Mouse (Mus musculus): ENCODE results near the gene Rai1. TPM values are rescaled to one million over a fixed set of nuclear protein-coding genes. Genes with fewer than 3 reads are reported as not detected.

Gene Rai1
- total RNA-seq, 2 experiments from 2014 or later, result 61.9 to 68.5 TPM

DNA sequence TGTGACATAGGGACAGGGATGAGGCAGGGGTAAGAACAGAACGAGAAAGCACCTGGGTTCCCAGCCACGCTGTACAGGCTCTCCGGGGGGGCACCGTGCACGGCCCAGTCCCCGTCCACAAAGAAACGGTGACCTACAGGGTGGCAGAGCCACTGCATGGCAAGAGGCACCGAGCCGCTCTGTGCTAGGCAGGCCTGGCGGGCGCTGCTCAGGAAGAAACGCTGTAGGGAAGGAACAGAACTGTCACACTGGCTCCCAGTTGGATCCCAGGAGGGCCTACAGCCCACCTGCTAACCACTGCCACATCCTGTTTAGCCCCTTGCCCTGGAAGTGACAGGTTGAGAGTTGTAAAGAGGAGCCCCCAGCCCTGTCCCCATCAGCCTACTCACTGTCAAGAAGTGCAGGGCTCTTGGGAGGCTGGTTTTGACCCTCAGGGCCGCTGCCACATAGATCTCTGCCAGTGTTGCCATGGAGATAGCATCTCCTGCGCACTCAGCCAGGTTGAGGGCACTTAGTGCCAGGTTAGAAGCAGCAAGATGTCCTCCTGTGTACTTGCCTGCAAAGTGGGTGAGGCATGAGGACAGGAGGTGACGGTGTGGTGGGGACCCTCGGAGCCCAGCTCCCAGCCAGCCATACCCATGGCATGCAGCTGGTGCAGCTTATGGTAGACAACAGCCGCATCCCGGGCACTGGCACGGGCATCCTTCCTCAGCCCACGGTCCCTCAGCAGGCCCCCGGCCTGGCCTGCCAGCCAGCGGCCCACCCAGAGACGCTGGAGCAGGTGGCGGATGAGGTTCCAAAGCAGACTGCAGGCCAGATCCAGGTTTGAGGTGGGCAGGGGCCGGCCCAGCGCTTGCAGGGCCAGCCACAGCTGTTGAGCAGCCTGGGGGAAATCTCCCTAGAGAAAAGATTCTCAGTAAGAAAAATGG is 98.2 kb downstream of the Rai1 start:
- DNase-seq (ENCODE audit: extremely low spot score in 1 of 2, low spot score in 2 of 2), result no peak
- intact Hi-C loops (cut with DNase I), result no loop called here

DNA sequence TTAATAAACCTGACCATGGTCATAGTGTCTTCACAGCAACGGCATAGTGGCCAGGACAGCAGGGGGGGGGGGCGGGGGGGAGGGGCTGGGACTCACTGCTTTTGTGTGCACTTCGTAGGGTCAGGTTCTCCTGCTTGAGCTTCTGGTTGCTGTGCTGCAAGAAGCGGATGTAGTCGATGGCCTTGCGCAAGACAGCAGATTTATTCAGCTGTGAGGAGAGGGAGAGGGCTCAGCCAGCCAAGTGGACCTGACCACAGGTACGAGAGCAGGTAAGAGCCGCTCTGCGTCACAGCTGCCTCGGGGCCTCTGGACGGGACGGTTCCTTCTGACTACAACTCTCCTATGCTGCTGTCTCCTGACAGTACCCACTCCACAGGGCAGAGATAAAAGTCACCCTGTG is 100.2 kb downstream of the Rai1 start:
- DNase-seq (ENCODE audit: extremely low spot score in 1 of 2, low spot score in 2 of 2), result no peak
- intact Hi-C loops (cut with DNase I), result no loop called here

DNA sequence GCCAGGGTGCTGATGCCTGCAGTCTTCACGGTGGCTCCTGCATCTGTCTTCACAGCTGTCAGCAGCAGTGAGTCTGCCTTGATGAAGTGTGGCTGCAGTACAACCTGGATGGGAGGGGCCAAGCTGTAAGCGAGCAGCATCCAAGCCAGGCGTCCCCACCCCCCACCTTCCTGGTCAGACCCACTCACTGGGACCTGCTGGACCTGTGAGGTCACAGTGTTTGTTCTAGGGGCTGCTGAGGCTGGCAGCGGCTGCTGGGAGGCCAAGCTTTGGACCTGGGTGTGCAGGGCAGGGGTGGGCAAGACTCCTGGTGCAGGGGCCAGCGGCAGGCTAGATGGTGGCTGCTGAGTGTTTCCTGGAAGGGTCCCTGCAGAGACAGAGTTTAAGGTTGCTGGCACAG is 101.4 kb downstream of the Rai1 start:
- intact Hi-C loops (cut with DNase I), result no loop called here
- DNase-seq (ENCODE audit: extremely low spot score in 1 of 2, low spot score in 2 of 2), result peak in 1 of 2 experiments; percentile 51

DNA sequence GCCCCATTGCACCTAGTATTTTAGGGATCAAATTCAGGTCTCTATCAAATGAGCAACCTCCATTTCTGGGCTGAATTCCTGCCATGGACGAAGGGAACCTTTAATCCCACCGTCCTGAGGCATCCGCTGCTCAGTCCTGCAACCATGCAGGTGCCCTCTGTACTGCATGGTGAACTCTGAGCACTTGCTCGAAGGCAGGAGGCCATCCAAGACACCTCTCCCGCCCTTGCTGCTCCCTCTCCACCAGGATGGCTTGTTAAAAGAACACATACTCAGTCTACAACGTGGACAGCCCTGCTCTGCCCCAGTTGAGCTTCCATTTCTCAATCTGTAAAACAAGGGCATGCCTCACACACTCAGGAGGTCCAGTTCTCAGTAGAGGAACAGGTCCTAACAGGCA is 103.4 kb downstream of the Rai1 start:
- intact Hi-C loops (cut with DNase I), result no loop called here

DNA sequence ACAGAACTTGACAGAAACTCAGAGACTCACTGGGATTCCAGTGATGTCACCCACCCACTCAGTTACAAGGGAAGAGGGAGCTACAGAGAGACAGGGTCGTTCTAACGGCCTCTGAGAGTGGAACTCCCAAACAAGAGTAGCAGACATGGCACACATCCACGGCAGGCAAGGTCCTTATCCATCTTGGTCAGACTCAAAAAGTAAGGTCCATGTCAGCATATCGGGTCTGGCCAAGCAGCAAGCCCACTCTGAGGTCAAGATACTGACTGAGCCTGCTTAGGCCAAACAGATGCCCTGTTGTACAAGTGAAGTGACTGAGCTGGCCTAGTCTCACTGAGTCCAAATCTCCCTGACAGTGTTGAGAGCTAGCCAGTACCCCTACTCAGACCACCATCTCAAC is 103.9 kb downstream of the Rai1 start:
- DNase-seq (ENCODE audit: extremely low spot score in 1 of 2, low spot score in 2 of 2), result no peak
- intact Hi-C loops (cut with DNase I), result no loop called here

More for the DNA sequence above, 103.4 kb downstream of the Rai1 start:
- no peak for DNase-seq (ENCODE audit: extremely low spot score in 1 of 2, low spot score in 2 of 2)

DNA sequence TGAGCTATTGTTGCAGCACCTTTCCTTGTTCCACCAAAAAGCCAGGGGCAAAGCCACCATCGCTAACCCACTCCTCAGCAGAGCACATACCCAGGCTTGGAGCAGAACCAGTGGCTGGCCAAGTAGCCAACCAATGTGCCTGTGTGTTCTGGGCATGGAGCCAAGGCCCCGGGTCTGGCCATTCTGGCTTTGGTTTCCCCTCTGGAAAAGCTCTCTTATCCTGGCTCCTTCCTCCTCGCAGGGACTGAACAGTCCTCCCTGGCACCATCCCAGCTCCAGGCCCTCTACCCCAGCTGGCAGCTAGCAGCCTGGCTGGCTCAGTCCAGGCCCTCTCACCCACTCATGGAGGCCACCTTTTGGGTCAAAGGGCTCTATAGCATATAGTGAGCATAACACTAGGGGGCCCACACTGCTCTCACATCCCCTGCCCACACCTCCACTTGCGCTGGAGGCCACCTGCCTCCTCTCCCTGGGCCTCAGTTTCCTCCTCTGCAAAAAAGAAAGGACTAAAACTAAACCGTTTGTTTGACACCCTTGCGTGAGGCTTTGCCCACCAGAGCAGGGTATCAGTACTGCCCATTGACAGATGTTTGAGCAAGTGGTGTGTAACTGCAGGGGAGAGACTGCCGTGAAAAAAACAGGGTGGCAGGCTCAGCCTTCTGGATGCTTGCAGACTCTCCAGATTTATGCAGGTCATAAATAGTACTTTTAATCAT is 104.6 kb downstream of the Rai1 start:
- intact Hi-C loops (cut with DNase I), result no loop called here
- DNase-seq (ENCODE audit: extremely low spot score in 1 of 2, low spot score in 2 of 2), result peak; percentile 89 to 90

DNA sequence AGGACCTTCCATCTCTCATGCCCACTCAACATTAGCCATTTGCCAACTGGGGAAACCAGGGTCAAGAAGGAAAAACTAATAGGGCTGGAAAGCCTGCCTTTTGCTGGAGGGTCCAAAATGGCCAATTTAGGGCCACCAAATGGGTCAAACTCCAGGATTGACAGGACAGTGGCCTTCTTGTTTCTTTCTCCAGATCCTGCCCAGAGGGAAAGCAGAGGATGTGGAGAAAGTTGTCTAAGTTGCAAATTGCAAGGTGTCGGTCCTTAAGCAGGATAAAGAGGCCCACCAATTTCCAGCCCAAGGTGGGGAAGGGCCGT is 105.1 kb downstream of the Rai1 start:
- intact Hi-C loops (cut with DNase I), result no loop called here
- no peak for DNase-seq (ENCODE audit: extremely low spot score in 1 of 2, low spot score in 2 of 2)

DNA sequence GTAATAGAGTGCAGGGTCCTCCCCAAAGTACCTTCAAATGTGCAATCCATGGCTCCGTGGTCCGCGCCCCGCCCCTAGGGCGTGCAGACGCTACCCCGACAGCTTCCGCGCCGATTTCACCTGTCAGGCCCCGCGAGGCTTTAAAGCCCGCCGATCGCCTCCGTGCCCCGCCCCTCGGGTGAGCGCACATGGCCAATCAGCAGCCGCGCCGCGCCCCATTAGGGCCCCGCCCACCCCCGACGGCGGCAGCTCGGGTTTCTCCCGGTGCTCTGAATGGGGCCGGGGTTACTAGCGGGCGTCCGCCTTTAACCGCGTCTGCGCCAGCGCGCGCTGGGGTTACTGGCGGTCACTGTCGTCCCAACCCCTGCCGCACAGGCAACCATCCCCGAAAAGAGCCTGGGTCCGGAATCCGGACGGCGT is 105.5 kb downstream of the Rai1 start:
- intact Hi-C loops (cut with DNase I), result no loop called here
- peak; percentile 79 to 97 for DNase-seq (ENCODE audit: extremely low spot score in 1 of 2, low spot score in 2 of 2)

DNA sequence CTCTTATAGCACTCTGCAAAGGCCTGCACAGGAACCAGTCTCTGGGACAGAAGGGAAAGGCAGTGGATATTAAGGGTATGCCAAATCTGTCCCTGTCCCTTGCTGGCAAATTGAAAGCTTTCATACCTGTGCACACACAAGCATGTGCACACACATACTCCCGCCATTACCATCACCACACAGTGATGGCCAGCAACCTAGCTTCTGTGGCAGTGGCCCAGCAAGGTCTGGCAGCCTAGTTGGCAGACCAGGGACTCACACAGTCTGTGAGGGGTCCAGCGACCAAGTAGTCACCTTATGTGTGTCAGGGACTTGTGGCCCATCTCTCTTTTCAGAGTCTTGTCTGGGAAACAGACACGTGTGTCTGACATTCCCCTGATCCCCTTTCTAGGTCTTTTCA is 106.3 kb downstream of the Rai1 start:
- DNase-seq (ENCODE audit: extremely low spot score in 1 of 2, low spot score in 2 of 2), result no peak
- intact Hi-C loops (cut with DNase I), result no loop called here

DNA sequence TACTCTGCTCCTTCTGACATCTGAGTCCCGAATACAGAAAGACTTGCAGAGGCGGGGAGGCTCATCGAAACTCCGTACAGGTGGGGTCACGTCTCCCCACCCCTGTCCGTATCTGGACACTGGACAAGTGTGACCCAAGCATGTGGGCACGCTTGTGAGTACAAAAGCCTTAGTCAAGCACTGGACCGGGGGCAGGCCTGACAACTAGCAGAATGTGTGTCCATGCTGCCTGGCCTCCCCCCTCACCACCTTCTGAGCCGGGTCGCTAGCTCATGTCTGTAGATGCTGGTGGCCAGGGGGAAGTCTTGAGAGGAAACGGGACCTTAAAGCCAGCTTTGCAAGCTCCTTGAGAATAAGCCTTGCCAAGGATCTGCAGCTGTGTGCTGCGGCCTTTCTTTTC is 106.9 kb downstream of the Rai1 start:
- intact Hi-C loops (cut with DNase I), result no loop called here
- no peak for DNase-seq (ENCODE audit: extremely low spot score in 1 of 2, low spot score in 2 of 2)

DNA sequence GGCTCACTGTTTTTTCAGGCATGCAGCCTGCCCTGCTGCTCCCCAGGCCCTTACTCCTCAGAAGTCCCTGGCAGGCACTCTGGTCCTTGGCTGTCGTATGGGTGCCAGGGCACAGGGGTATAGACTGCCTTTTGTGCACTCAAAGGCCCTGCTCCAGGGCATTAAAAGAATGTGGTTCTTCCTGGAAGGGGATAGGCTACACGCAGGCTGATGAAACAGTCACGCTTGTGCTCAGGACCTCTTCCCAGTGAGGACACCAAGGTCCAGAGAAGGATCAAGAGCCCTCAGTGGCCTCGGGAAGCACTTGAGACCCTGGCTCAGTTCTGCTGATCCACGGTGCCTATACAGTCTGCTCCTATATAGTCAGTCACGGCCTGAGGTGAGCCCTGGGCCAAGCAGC is 108.5 kb downstream of the Rai1 start:
- no peak for DNase-seq (ENCODE audit: extremely low spot score in 1 of 2, low spot score in 2 of 2)
- intact Hi-C loops (cut with DNase I), result no loop called here

DNA sequence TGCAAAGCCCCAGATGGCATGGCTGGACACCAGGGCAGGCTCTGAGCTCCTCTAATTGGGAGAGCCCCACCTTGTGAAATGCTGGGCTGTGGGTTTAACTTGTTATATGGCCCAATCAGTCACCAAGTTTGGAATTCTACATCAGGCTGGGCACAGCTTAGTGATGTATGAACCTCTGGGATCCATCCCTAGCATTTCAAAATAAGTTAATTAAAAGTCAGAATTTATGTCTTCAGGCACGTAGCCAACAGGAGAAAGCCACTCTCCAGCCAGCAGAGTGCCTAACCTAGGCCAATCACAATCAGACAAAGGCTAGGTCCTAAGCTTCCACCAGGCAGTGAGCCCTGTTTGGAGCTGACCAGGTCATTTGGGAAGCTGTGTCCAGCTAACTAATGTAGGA is 111.9 kb downstream of the Rai1 start:
- no peak for DNase-seq (ENCODE audit: extremely low spot score in 1 of 2, low spot score in 2 of 2)
- intact Hi-C loops (cut with DNase I), result no loop called here

DNA sequence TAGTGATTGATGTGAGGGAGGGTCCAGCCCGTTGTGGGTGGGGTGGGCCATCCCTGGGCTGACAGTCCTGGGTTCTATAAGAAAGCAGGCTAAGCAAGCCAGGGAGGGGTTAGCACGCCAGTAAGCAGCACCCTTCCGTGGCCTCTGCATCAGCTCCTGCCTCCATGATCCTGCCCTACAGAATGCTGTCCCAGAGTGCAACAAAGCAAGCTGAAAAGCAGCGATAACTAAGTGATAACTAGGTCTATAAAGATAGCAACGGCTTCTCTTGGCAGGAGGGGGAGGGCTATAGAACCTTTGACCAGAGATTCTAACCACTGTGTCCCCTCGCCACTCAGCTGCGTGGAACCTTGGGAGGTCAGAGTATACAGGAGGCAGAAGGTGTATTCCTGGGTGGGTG is 112.7 kb downstream of the Rai1 start:
- intact Hi-C loops (cut with DNase I), result no loop called here
- no peak for DNase-seq (ENCODE audit: extremely low spot score in 1 of 2, low spot score in 2 of 2)

DNA sequence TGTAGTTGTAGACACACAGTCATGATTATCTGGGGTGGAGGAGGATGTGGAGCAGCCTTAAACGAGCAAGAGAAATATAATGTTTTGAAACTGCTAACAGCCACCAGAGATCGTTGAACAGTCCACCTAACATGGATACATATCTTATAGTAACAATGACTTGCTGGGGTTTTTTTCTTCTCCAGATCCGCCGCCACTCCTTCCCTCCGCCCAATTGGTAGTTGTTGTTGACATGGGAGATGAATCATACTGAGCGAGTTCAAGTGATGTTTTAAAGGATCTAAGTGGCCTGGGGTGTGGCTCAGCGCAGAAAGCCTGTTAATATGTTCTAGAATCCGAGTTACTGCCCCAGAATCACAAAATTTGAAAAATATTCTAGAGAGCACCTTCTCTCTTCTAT is 114.8 kb downstream of the Rai1 start:
- intact Hi-C loops (cut with DNase I), result no loop called here
- DNase-seq (ENCODE audit: extremely low spot score in 1 of 2, low spot score in 2 of 2), result no peak

DNA sequence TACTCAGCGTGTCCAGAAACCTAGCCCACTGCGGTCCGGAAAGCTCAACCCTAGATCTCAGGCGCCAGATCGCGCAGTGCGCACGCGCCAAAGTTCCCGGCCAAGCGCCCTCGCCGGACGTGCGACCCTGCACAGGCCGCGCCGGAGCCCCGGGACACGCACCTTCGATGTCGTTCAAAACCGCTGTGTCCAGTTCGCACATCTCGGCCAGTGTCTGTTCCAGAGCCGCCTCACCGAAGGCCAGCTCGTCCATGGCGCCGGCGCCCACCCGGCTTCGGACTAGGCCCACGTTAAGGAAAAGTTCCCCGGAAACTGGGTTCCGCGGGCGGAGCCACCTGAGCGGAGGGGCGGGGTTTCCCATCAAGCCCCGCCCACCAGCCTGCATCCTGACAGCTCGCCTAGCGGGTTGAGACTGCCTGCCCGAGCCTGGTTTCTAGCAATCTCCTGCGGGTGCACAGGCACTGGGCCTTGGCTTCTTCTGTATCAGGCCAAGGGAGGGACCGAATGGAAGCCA is 115.5 kb downstream of the Rai1 start:
- intact Hi-C loops (cut with DNase I), result no loop called here
- DNase-seq (ENCODE audit: extremely low spot score in 1 of 2, low spot score in 2 of 2), result peak; percentile 71 to 90

DNA sequence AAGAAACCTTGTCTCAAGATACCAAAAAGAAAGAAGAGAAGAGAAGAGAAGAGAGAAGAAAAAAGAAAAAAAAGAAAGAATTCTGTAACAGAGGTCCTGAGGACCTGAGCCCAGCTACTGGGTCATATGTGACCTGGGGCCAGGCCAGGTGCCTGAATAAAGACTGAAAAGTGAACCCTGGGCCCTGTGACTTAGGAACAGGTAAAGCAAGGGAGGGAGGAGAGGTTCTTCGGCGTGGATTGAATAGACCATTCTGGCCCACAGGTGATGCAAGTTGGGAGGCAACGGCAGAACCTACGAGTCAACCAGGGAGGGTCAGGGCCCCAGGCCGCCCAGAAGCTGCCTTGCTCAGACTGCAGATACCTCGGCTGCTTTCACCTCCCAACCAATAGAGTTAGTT is 116.6 kb downstream of the Rai1 start:
- intact Hi-C loops (cut with DNase I), result no loop called here
- no peak for DNase-seq (ENCODE audit: extremely low spot score in 1 of 2, low spot score in 2 of 2)

DNA sequence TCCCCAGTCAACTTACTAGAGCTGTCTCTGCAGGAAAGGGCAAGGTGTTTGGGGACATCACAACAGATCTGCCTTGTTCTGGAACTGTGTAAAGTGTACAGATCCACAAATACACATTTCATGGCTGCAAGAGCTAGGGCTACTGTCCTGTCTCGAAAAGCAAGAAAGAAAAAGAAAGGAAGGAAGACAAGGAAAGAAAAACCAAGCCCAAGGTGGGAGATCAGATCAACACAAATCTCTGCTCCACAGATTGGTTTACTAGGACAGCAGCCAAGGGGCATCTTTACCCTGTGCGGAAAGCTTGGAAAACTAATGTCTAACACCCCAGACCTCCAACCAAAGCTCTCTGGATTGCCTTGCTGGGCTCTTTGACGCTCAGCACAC is 117.3 kb downstream of the Rai1 start:
- DNase-seq (ENCODE audit: extremely low spot score in 1 of 2, low spot score in 2 of 2), result no peak
- intact Hi-C loops (cut with DNase I), result no loop called here

DNA sequence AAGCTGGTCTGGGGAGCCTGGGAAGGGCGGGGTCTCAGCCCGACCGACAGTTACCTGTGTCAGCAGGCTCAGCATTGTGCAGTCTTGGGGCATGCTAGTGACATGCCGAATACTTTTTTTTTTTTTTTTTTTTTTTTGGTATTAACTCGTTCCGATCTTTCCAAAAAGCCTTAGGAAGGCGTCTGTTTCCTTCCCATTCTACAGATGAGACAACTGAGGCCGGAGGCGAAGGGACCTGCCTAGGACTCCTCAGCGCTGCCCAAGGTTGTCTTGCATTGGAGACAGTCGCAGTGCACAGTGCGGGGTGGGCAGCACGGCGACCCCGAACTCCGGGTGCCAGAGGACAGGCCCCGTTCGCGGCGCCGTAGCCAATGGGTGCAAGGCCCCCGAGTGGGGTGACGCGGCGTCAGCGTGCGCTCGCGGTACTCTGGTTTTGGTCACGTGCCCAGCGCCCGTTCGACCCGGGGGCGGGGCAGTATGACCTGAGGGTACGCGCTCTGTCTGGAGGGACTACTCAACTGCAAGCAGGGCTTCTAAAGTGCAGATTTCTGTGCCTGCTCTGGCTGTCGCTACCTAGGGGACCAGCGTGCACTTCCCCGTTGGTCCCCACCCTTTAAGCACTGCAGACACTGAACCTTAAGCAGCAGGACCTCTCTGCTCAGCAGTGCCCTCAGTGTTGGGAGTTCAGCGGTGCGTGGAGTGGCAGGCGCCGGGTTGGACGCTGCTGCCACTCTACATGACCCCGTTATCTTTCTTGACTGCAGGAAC is 117.8 kb downstream of the Rai1 start, which contains the start of gene Srebf1:
TSS of gene Srebf1 (minus strand) at position 113 of the 768 bp plus-strand sequence.
- intact Hi-C loops (cut with DNase I), result no loop called here
- DNase-seq (ENCODE audit: extremely low spot score in 1 of 2, low spot score in 2 of 2), result peak; percentile 66 to 91

DNA sequence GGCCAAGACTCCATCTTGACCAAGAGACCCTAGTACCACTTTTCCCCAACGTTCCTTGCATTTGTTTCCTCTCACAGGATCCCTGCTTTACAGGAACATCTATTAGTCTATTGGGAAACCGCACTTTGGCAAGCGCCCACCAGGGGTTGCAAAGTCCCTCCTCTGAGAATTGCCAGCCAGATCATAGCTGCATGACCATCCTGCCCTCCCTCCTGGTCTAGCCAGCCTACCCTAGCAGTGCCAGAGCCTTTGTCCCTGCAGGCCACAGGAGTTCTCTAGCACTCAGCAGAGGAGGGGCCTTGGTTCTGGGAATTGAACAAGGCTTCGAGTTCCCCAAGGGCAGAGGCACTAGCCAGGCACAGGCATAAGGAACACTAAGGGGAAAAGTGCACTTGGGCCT is 119.9 kb downstream of the Rai1 start:
- no peak for DNase-seq (ENCODE audit: extremely low spot score in 1 of 2, low spot score in 2 of 2)
- intact Hi-C loops (cut with DNase I), result no loop called here
